Mouse (Mus musculus): ENCODE measurements around the gene Sertad3. TPM values are rescaled to one million over a fixed set of nuclear protein-coding genes. Genes with fewer than 3 reads are reported as not detected.

Sertad3 gene
- polyA plus RNA-seq, 1 experiment from 2014 or later: 23.0 TPM

- peaks cover 13% of the 10 kb centered on the region for H3K4me1 ChIP-seq (replicated peaks; ENCODE audit: control insufficient read depth, insufficient read depth, low read length)
- no peak overlapping the region for H3K4me3 ChIP-seq (ENCODE audit: low read depth, low read length)
- no peaks in the 10 kb centered on the region for H3K9me3 ChIP-seq (ENCODE audit: control insufficient read depth, low read length)
- DNase-seq (ENCODE audit: low spot score): no peak
- H3K4me2 ChIP-seq (ENCODE audit: low read depth, low read length, severe bottlenecking): no peak overlapping the region
- no peaks in the 10 kb centered on the region for H3K36me3 ChIP-seq (ENCODE audit: control insufficient read depth, insufficient read depth, low read length)
- 83% methylated on average over 4 of the region's 4 CpGs for WGBS
- H3K27ac ChIP-seq (ENCODE audit: low read depth, low read length): no peak overlapping the region
- ATAC-seq (replicated peaks; ENCODE audit: low FRiP score): no peak
- H3K27me3 ChIP-seq (ENCODE audit: control insufficient read depth, insufficient read depth, low read length): no peaks in the 10 kb centered on the region
- H3K9ac ChIP-seq (ENCODE audit: low read length): no peak overlapping the region
Observed at GRCm38 (mm10) chr7:27483860-27484259, 10.3 kb downstream of the Sertad3 start.

- Histone ChIP-seq H3K36me3 (ENCODE audit: control insufficient read depth, insufficient read depth, low read length) (no peaks in the 10 kb centered on the region), H3K27me3 (ENCODE audit: control insufficient read depth, insufficient read depth, low read length) (no peaks in the 10 kb centered on the region), H3K9ac (ENCODE audit: low read length) (peak overlapping the region; percentile 29), H3K4me1 (replicated peaks; ENCODE audit: control insufficient read depth, insufficient read depth, low read length) (peaks cover 16% of the 10 kb centered on the region), H3K9me3 (ENCODE audit: control insufficient read depth, low read length) (no peaks in the 10 kb centered on the region), H3K4me2 (ENCODE audit: low read depth, low read length, severe bottlenecking) (peak overlapping the region; percentile 68), H3K4me3 (ENCODE audit: low read depth, low read length) (peak overlapping the region; percentile 77), H3K27ac (ENCODE audit: low read depth, low read length) (no peak overlapping the region)
- DNase-seq (ENCODE audit: low spot score) (no peak), ATAC-seq (replicated peaks; ENCODE audit: low FRiP score) (peak; percentile 0; the same call in 1 of the 2 replicates)
- WGBS: 8% methylated on average over 13 of the region's 13 CpGs
Observed at GRCm38 (mm10) chr7:27486102-27486769, 12.7 kb downstream of the Sertad3 start.

- peaks cover 11% of the 10 kb centered on the region; the same call in 1 of the 2 replicates for H3K4me1 ChIP-seq (replicated peaks; ENCODE audit: control insufficient read depth, insufficient read depth, low read length)
- H3K36me3 ChIP-seq (ENCODE audit: control insufficient read depth, insufficient read depth, low read length): no peaks in the 10 kb centered on the region
- no peaks in the 10 kb centered on the region for H3K27me3 ChIP-seq (ENCODE audit: control insufficient read depth, insufficient read depth, low read length)
- H3K4me2 ChIP-seq (ENCODE audit: low read depth, low read length, severe bottlenecking): peak within 1 kb of the TSS; percentile 68
- under 1% methylated on average over 67 of the region's 80 CpGs for WGBS
- ATAC-seq (replicated peaks; ENCODE audit: low FRiP score) (peak; percentile 97), DNase-seq (ENCODE audit: low spot score) (peak; percentile 100)
- peak within 1 kb of the TSS; percentile 78 for H3K9ac ChIP-seq (ENCODE audit: low read length)
- H3K9me3 ChIP-seq (ENCODE audit: control insufficient read depth, low read length): no peaks in the 10 kb centered on the region
- H3K4me3 ChIP-seq (ENCODE audit: low read depth, low read length): peak within 1 kb of the TSS; percentile 77
- peak within 1 kb of the TSS; percentile 84 for H3K27ac ChIP-seq (ENCODE audit: low read depth, low read length)
Observed at GRCm38 (mm10) chr7:27486770-27487697, 13.5 kb downstream of the Sertad3 start, which contains the start of gene Sertad1. Sertad1 (plus strand) TSS chr7:27486910.

- Histone ChIP-seq H3K4me3 (ENCODE audit: low read depth, low read length) (peak overlapping the region; percentile 77), H3K4me2 (ENCODE audit: low read depth, low read length, severe bottlenecking) (peak overlapping the region; percentile 68), H3K36me3 (ENCODE audit: control insufficient read depth, insufficient read depth, low read length) (no peaks in the 10 kb centered on the region), H3K27me3 (ENCODE audit: control insufficient read depth, insufficient read depth, low read length) (no peaks in the 10 kb centered on the region), H3K27ac (ENCODE audit: low read depth, low read length) (0 out of 2 replicates have a peak overlapping the region, but pooled peaks have one; percentile 32), H3K9me3 (ENCODE audit: control insufficient read depth, low read length) (no peaks in the 10 kb centered on the region), H3K9ac (ENCODE audit: low read length) (peak overlapping the region; percentile 78), H3K4me1 (replicated peaks; ENCODE audit: control insufficient read depth, insufficient read depth, low read length) (peaks cover 11% of the 10 kb centered on the region; the same call in 1 of the 2 replicates)
- no peak for ATAC-seq (replicated peaks; ENCODE audit: low FRiP score)
- DNase-seq (ENCODE audit: low spot score): peak; percentile 64
- 3% methylated on average over 13 of the region's 13 CpGs for WGBS
Observed at GRCm38 (mm10) chr7:27487740-27488268, 14.2 kb downstream of the Sertad3 start.

GRCm38 (mm10) chr7:27489270-27489869 lies 15.8 kb downstream of the Sertad3 start:
- no peak overlapping the region for H3K27ac ChIP-seq (ENCODE audit: low read depth, low read length)

GRCm38 (mm10) chr7:27490227-27490542 lies 16.6 kb downstream of the Sertad3 start:
- H3K36me3 ChIP-seq (ENCODE audit: control insufficient read depth, insufficient read depth, low read length): no peaks in the 10 kb centered on the region
- H3K4me1 ChIP-seq (replicated peaks; ENCODE audit: control insufficient read depth, insufficient read depth, low read length): peaks cover 11% of the 10 kb centered on the region; the same call in 1 of the 2 replicates
- H3K4me3 ChIP-seq (ENCODE audit: low read depth, low read length): peak overlapping the region; percentile 39
- H3K4me2 ChIP-seq (ENCODE audit: low read depth, low read length, severe bottlenecking): peak overlapping the region; percentile 72
- peak overlapping the region; percentile 71 for H3K27ac ChIP-seq (ENCODE audit: low read depth, low read length)
- no peaks in the 10 kb centered on the region for H3K27me3 ChIP-seq (ENCODE audit: control insufficient read depth, insufficient read depth, low read length)
- WGBS: 37% methylated on average over 4 of the region's 4 CpGs
- DNase-seq (ENCODE audit: low spot score) (no peak), ATAC-seq (replicated peaks; ENCODE audit: low FRiP score) (no peak)
- peak overlapping the region; percentile 64 for H3K9ac ChIP-seq (ENCODE audit: low read length)
- H3K9me3 ChIP-seq (ENCODE audit: control insufficient read depth, low read length): no peaks in the 10 kb centered on the region

More at GRCm38 (mm10) chr7:27489270-27489869, 15.8 kb downstream of the Sertad3 start:
- Histone ChIP-seq H3K9ac (ENCODE audit: low read length) (no peak overlapping the region), H3K4me1 (replicated peaks; ENCODE audit: control insufficient read depth, insufficient read depth, low read length) (peaks cover 11% of the 10 kb centered on the region; the same call in 1 of the 2 replicates), H3K27me3 (ENCODE audit: control insufficient read depth, insufficient read depth, low read length) (no peaks in the 10 kb centered on the region), H3K36me3 (ENCODE audit: control insufficient read depth, insufficient read depth, low read length) (no peaks in the 10 kb centered on the region), H3K4me3 (ENCODE audit: low read depth, low read length) (no peak overlapping the region), H3K9me3 (ENCODE audit: control insufficient read depth, low read length) (no peaks in the 10 kb centered on the region), H3K4me2 (ENCODE audit: low read depth, low read length, severe bottlenecking) (no peak overlapping the region)
- ATAC-seq (replicated peaks; ENCODE audit: low FRiP score): no peak
- DNase-seq (ENCODE audit: low spot score): no peak
- 91% methylated on average over 25 of the region's 25 CpGs for WGBS

GRCm38 (mm10) chr7:27490543-27491329 lies 17.2 kb downstream of the Sertad3 start:
- peak overlapping the region; percentile 64 for H3K9ac ChIP-seq (ENCODE audit: low read length)
- no peaks in the 10 kb centered on the region for H3K36me3 ChIP-seq (ENCODE audit: control insufficient read depth, insufficient read depth, low read length)
- no peaks in the 10 kb centered on the region for H3K9me3 ChIP-seq (ENCODE audit: control insufficient read depth, low read length)
- DNase-seq (ENCODE audit: low spot score) (peak; percentile 89), ATAC-seq (replicated peaks; ENCODE audit: low FRiP score) (peak; percentile 55)
- H3K4me2 ChIP-seq (ENCODE audit: low read depth, low read length, severe bottlenecking): peak overlapping the region; percentile 72
- 1% methylated on average over 25 of the region's 33 CpGs for WGBS
- peak overlapping the region; percentile 39 for H3K4me3 ChIP-seq (ENCODE audit: low read depth, low read length)
- peaks cover 11% of the 10 kb centered on the region; the same call in 1 of the 2 replicates for H3K4me1 ChIP-seq (replicated peaks; ENCODE audit: control insufficient read depth, insufficient read depth, low read length)
- H3K27ac ChIP-seq (ENCODE audit: low read depth, low read length): peak overlapping the region; percentile 71
- no peaks in the 10 kb centered on the region for H3K27me3 ChIP-seq (ENCODE audit: control insufficient read depth, insufficient read depth, low read length)
